Mouse (Mus musculus): ENCODE results near the gene Shmt2. TPM values are rescaled to one million over a fixed set of nuclear protein-coding genes. Genes with fewer than 3 reads are reported as not detected.

Gene Shmt2
- polyA plus RNA-seq, 1 experiment from 2014 or later = 152 TPM

DNA sequence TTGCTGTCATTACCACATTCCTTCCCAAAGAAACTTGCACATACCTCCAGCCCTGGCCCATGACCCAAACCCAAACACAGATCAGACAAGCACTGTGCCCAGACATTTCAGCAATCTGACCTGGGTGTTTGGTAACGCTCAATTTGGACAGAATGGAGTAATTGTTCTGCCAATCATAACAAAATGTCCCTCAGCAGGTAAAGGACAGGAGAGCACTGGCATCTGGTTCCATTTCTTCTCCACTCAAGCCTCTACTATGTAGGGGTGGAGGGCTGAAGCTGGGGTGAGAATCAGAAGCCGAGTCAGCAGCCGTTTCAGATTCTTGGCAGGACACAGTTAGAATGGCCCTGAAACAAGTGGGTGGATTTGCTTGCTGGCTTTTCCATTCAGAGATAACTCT is 30.1 kb downstream of the Shmt2 start:
- Histone ChIP-seq H3K27ac (ENCODE audit: low read length) (no peak overlapping the region), H3K4me3 (replicated peaks; ENCODE audit: low read length) (no peak overlapping the region), H3K27me3 (ENCODE audit: control insufficient read depth, insufficient read depth, low read length) (no peaks in the 10 kb centered on the region), H3K36me3 (ENCODE audit: control insufficient read depth, insufficient read depth, low read length) (peaks cover 27% of the 10 kb centered on the region), H3K4me1 (ENCODE audit: control insufficient read depth, insufficient read depth, low read length) (no peaks in the 10 kb centered on the region), H3K9ac (ENCODE audit: low read length) (no peak overlapping the region), H3K4me2 (ENCODE audit: low read depth, low read length) (no peak overlapping the region), H3K9me3 (replicated peaks; ENCODE audit: control insufficient read depth, low read length) (no peaks in the 10 kb centered on the region)
- no peak for ATAC-seq (ENCODE audit: insufficient read depth, low FRiP score)
- 71% methylated on average over 3 of the region's 3 CpGs for WGBS

DNA sequence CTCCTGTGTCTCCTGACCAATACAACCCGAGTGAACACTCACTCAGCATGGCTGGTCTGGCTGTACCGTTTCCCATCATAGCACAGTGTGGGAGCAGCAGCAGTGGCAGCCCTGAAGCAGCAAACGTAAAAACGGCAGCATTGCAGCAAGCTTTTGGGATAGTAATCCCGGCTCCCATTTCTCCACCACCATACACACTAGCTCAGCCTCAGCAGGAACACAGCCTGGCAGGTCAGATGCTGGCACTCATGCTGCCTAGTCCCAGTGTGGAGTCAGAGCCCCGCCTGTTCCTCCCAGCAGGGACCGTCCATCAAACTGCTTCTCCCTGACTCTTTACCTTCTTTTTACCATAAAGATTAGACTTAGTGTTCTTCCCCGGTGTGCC is 31.1 kb downstream of the Shmt2 start:
- WGBS = 79% methylated on average over 8 of the region's 8 CpGs
- Histone ChIP-seq H3K9ac (ENCODE audit: low read length) (no peak overlapping the region), H3K4me3 (replicated peaks; ENCODE audit: low read length) (no peak overlapping the region), H3K4me2 (ENCODE audit: low read depth, low read length) (no peak overlapping the region), H3K27me3 (ENCODE audit: control insufficient read depth, insufficient read depth, low read length) (no peaks in the 10 kb centered on the region), H3K4me1 (ENCODE audit: control insufficient read depth, insufficient read depth, low read length) (no peaks in the 10 kb centered on the region), H3K36me3 (ENCODE audit: control insufficient read depth, insufficient read depth, low read length) (peaks cover 25% of the 10 kb centered on the region), H3K27ac (ENCODE audit: low read length) (no peak overlapping the region), H3K9me3 (replicated peaks; ENCODE audit: control insufficient read depth, low read length) (no peaks in the 10 kb centered on the region)
- ATAC-seq (ENCODE audit: insufficient read depth, low FRiP score) = no peak

DNA sequence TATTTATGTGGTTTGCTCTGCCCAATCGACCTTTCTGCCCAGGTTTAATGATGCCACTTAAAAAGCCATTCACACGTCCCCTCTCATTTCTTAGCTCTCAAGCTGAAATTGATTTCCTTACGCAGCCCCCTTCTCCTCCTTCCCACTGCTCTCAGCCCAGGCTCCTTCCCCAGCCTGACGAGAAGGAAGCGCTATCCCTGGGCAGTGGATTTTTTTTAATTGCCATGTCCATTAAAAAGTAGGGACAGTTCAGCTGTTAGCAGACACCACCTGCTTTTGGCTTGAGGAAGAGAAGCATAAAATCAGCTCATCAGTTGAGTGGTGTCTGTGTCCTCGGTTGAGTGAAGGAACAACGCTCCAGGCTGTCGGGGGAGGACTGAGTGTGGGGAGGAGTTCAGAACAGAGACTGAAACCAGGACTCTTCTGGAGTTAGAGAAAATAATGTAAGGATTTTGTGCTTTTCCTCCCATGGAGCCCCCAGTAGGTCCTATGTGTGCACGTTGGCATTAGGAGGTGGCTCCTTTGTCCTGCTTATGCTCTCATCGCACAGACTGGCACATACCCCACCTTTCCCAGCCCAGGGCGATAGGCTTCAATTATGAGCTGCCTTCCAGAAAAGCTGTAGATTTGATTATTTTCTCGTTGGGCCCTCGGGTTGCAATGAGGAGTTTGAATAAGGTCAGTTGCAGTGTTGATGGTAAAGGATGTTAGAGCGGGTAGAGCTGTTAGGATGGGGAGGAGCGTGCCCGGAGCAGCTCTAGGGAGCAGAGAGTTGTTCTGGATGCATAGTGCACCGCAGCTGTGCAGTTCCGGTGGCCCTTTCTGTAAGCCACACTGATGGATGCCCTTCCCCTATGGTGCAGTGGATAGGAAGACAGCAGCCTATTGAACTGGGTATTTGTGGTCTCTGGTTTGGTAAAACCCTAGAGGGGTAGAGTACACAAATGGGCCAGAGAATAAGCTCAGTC is 31.8 kb downstream of the Shmt2 start:
- 84% methylated on average over 18 of the region's 18 CpGs for WGBS

DNA sequence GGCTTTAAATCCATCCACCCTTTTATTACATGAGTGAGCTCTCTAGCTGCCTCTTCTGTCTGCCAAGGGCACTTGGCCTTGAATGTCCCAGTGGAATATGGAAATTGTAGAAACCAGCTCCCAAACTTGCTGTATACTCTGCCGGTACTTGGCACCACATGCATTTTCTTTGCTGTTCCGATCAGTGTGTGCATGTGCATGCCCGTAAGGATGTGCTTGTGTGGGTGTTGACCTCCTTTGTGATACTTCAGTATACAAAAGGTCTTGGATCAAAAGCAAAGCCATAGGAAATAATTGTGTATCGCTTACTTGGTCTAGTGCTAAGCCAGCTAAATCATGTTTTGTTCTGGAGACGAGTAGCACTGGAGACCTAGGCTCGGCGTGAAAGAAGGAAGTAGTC is 33.4 kb downstream of the Shmt2 start:
- no peak for ATAC-seq (ENCODE audit: insufficient read depth, low FRiP score)
- no peak overlapping the region for H3K4me2 ChIP-seq (ENCODE audit: low read depth, low read length)
- H3K4me3 ChIP-seq (replicated peaks; ENCODE audit: low read length) = no peak overlapping the region
- peaks cover 24% of the 10 kb centered on the region; the same call in 1 of the 2 replicates for H3K36me3 ChIP-seq (ENCODE audit: control insufficient read depth, insufficient read depth, low read length)
- H3K9me3 ChIP-seq (replicated peaks; ENCODE audit: control insufficient read depth, low read length) = no peaks in the 10 kb centered on the region
- no peak overlapping the region for H3K9ac ChIP-seq (ENCODE audit: low read length)
- H3K4me1 ChIP-seq (ENCODE audit: control insufficient read depth, insufficient read depth, low read length) = no peaks in the 10 kb centered on the region
- 88% methylated on average over 7 of the region's 7 CpGs for WGBS
- no peaks in the 10 kb centered on the region for H3K27me3 ChIP-seq (ENCODE audit: control insufficient read depth, insufficient read depth, low read length)
- no peak overlapping the region for H3K27ac ChIP-seq (ENCODE audit: low read length)

More for the DNA sequence above, 31.8 kb downstream of the Shmt2 start:
- Histone ChIP-seq H3K9me3 (replicated peaks; ENCODE audit: control insufficient read depth, low read length) (no peaks in the 10 kb centered on the region), H3K4me3 (replicated peaks; ENCODE audit: low read length) (no peak overlapping the region), H3K36me3 (ENCODE audit: control insufficient read depth, insufficient read depth, low read length) (peaks cover 26% of the 10 kb centered on the region), H3K4me2 (ENCODE audit: low read depth, low read length) (no peak overlapping the region), H3K27ac (ENCODE audit: low read length) (no peak overlapping the region), H3K9ac (ENCODE audit: low read length) (no peak overlapping the region), H3K27me3 (ENCODE audit: control insufficient read depth, insufficient read depth, low read length) (no peaks in the 10 kb centered on the region), H3K4me1 (ENCODE audit: control insufficient read depth, insufficient read depth, low read length) (no peaks in the 10 kb centered on the region)
- no peak for ATAC-seq (ENCODE audit: insufficient read depth, low FRiP score)

DNA sequence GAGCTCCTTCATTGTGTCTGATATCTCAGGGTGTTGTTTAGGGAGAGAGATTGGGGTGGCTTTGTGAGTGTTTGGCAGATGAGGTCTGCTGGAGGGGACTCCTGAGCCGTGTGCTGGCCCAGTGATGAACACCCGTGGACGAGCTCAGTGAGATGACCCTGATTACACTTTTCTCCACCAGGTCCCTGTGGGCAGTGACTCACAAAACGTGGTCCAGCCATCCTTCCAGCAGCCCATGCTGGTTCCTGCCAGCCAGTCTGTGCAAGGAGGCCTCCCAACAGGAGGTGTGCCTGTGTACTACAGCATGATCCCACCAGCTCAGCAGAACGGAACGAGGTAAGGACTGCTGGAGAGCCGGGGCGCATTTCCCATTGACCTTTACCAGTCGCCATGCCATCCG is 37.0 kb downstream of the Shmt2 start:
- WGBS = 88% methylated on average over 10 of the region's 10 CpGs
- ATAC-seq (ENCODE audit: insufficient read depth, low FRiP score) = no peak
- H3K27ac ChIP-seq (ENCODE audit: low read length) = no peak overlapping the region
- no peaks in the 10 kb centered on the region for H3K9me3 ChIP-seq (replicated peaks; ENCODE audit: control insufficient read depth, low read length)
- no peak overlapping the region for H3K4me3 ChIP-seq (replicated peaks; ENCODE audit: low read length)
- H3K4me2 ChIP-seq (ENCODE audit: low read depth, low read length) = no peak overlapping the region
- no peak overlapping the region for H3K9ac ChIP-seq (ENCODE audit: low read length)
- H3K27me3 ChIP-seq (ENCODE audit: control insufficient read depth, insufficient read depth, low read length) = no peaks in the 10 kb centered on the region
- H3K36me3 ChIP-seq (ENCODE audit: control insufficient read depth, insufficient read depth, low read length) = peaks cover 11% of the 10 kb centered on the region; the same call in 1 of the 2 replicates
- H3K4me1 ChIP-seq (ENCODE audit: control insufficient read depth, insufficient read depth, low read length) = no peaks in the 10 kb centered on the region

DNA sequence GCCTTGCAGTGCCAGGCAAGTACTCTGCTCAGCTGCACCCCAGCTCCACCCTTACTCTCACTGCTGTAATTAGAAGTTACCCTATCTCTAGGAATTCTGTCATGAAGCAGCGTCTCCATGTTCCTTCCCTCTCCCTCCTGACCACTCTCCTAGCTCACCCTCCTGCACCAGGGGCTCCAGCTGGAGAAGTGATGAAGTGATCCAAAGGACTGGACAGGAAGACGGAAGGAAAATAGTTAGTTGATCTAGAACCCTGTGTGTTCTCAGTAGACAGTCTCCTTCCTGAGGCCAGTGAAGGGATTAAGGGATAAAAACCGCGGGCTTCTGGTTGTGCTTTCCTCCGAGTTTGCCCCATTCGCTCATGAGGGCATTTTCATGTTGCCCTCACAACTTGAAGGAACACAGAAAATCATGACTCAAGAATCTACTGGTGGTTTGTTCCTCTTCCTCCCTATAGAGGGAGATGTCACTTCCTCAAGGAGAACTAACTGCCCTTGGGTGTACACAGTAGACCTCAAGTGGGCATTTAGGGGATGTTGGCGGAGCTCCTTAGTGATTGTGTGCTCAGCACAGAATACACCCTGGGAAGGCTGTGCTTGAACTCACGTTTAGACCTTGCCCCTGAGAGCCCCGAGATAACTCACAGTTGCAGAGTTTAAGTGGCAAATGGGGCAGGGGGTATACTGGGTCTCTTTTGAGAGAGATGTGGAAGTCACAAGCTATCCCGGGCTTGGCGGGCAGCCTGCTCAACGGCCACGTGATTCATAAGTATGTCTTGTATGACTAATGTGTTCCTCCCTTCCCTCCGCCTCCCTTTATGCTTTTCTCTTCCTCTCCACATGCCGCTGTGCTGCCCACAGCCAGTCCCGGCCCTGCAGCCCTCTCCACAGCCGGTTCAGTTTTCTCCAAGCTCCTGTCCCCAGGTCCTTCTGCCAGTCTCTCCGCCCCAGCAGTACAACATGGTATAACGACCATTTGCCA is 41.1 kb downstream of the Shmt2 start:
- no peak overlapping the region for H3K9ac ChIP-seq (ENCODE audit: low read length)
- H3K4me3 ChIP-seq (replicated peaks; ENCODE audit: low read length) = no peak overlapping the region
- no peaks in the 10 kb centered on the region for H3K9me3 ChIP-seq (replicated peaks; ENCODE audit: control insufficient read depth, low read length)
- H3K4me2 ChIP-seq (ENCODE audit: low read depth, low read length) = no peak overlapping the region
- 67% methylated on average over 19 of the region's 19 CpGs for WGBS
- peak; percentile 65; the same call in 1 of the 2 replicates for ATAC-seq (ENCODE audit: insufficient read depth, low FRiP score)
- H3K36me3 ChIP-seq (ENCODE audit: control insufficient read depth, insufficient read depth, low read length) = peaks cover 11% of the 10 kb centered on the region; the same call in 1 of the 2 replicates
- no peak overlapping the region for H3K27ac ChIP-seq (ENCODE audit: low read length)
- no peaks in the 10 kb centered on the region for H3K27me3 ChIP-seq (ENCODE audit: control insufficient read depth, insufficient read depth, low read length)
- H3K4me1 ChIP-seq (ENCODE audit: control insufficient read depth, insufficient read depth, low read length) = no peaks in the 10 kb centered on the region

DNA sequence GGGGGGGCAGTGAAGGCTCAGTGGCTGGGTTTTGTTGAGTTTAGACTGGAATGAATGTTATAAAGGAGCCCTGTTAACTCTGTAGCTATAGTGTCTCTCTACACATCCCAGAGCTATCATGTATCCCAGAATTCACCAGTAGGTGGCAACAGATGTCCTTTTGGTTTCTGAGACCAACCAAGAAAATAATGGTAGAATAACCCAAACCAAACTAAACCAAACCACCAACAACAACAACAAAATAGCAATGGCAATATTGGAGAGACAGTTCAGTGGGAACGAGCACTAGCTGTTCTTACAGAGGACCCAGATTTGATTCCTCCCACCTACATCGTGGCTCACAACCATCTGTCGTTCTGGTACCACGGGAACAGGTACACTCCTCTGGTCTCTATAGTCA is 43.1 kb downstream of the Shmt2 start:
- Histone ChIP-seq H3K27me3 (ENCODE audit: control insufficient read depth, insufficient read depth, low read length) (no peaks in the 10 kb centered on the region), H3K4me2 (ENCODE audit: low read depth, low read length) (no peak overlapping the region), H3K36me3 (ENCODE audit: control insufficient read depth, insufficient read depth, low read length) (no peaks in the 10 kb centered on the region), H3K27ac (ENCODE audit: low read length) (no peak overlapping the region), H3K9me3 (replicated peaks; ENCODE audit: control insufficient read depth, low read length) (no peaks in the 10 kb centered on the region), H3K4me1 (ENCODE audit: control insufficient read depth, insufficient read depth, low read length) (no peaks in the 10 kb centered on the region), H3K9ac (ENCODE audit: low read length) (no peak overlapping the region), H3K4me3 (replicated peaks; ENCODE audit: low read length) (no peak overlapping the region)
- WGBS = 97% methylated on average over 4 of the region's 4 CpGs
- ATAC-seq (ENCODE audit: insufficient read depth, low FRiP score) = no peak

DNA sequence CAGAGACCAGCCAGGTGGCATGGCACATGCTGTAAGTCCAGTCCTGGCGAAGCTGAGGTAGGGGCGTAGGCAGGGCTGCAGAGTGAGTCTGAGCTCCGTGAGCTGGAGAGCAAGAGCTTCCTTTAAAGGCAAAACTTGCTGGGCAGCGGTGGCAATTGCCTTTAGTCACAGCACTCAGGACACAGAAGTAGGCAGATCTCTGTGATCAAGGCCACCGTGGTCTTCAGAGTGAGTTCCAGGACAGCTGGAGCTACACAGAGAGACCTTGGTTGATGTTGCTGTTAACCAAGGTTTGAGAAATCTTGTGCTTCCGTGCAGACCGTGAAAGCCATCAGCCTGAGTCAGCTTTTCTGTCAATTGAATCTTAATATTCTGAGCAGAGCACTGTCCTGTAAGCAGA is 44.9 kb downstream of the Shmt2 start:
- no peaks in the 10 kb centered on the region for H3K36me3 ChIP-seq (ENCODE audit: control insufficient read depth, insufficient read depth, low read length)
- no peaks in the 10 kb centered on the region for H3K4me1 ChIP-seq (ENCODE audit: control insufficient read depth, insufficient read depth, low read length)
- H3K27me3 ChIP-seq (ENCODE audit: control insufficient read depth, insufficient read depth, low read length) = no peaks in the 10 kb centered on the region
- no peak for ATAC-seq (ENCODE audit: insufficient read depth, low FRiP score)
- no peaks in the 10 kb centered on the region for H3K9me3 ChIP-seq (replicated peaks; ENCODE audit: control insufficient read depth, low read length)
- H3K4me3 ChIP-seq (replicated peaks; ENCODE audit: low read length) = no peak overlapping the region
- no peak overlapping the region for H3K27ac ChIP-seq (ENCODE audit: low read length)
- H3K4me2 ChIP-seq (ENCODE audit: low read depth, low read length) = no peak overlapping the region
- 82% methylated on average over 7 of the region's 7 CpGs for whole genome bisulfite sequencing
- H3K9ac ChIP-seq (ENCODE audit: low read length) = no peak overlapping the region

DNA sequence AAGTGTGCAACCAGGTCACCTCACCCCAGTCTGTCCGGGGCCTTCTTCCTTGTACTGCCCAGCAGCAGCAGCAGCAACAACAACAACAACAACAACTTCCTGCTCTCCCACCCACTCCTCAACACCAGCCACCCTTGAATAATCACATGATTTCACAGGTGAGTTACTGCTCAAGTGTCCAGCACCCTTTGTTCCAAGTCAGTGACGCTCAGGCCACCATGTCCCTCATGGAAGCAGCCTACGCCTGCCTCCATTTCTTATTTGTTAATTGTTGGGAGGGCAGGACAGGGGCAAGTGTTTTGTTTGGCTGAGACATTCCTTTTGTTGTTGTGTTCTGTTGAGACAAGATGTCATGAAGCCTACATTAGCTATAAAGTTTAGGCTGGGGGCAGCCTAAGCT is 45.7 kb downstream of the Shmt2 start:
- H3K4me2 ChIP-seq (ENCODE audit: low read depth, low read length) = no peak overlapping the region
- no peak overlapping the region for H3K4me3 ChIP-seq (replicated peaks; ENCODE audit: low read length)
- no peak overlapping the region for H3K9ac ChIP-seq (ENCODE audit: low read length)
- no peak for ATAC-seq (ENCODE audit: insufficient read depth, low FRiP score)
- peaks cover 5% of the 10 kb centered on the region; the same call in 1 of the 2 replicates for H3K36me3 ChIP-seq (ENCODE audit: control insufficient read depth, insufficient read depth, low read length)
- no peak overlapping the region for H3K27ac ChIP-seq (ENCODE audit: low read length)
- H3K4me1 ChIP-seq (ENCODE audit: control insufficient read depth, insufficient read depth, low read length) = no peaks in the 10 kb centered on the region
- H3K27me3 ChIP-seq (ENCODE audit: control insufficient read depth, insufficient read depth, low read length) = no peaks in the 10 kb centered on the region
- H3K9me3 ChIP-seq (replicated peaks; ENCODE audit: control insufficient read depth, low read length) = no peaks in the 10 kb centered on the region
- 82% methylated on average over 3 of the region's 3 CpGs for WGBS
